Mouse (Mus musculus) gastrocnemius, postnatal 4 days (tissue): ENCODE measurements around the gene Bok. TPM values are rescaled to one million over a fixed set of nuclear protein-coding genes. Genes with fewer than 3 reads are reported as not detected.
"Not testable (repeated sequence)": the region's sequence is repeated elsewhere in the genome, so short reads cannot be mapped to it uniquely, and the experiment has no call there.

Experiments
- DNase-seq, 2 experiments: peaks; one replicate each; pipeline ENCODE4 v3.0.0; 2021 to 2022; ENCODE audit warnings: low spot score in 2 of 2, mixed read lengths in 2 of 2
- long read RNA-seq, 2 experiments: library from polyadenylated mRNA; stranded (forward); transcript quantifications; one replicate each; pipeline ENCODE4 v2.0.0; 2021
- total RNA-seq, 2 experiments: library from RNA; stranded (reverse); gene quantifications; 2 replicates each; pipeline ENCODE4 v1.2.3; 2021

The Bok gene
- total RNA-seq, result 10 to 100 TPM in 1 of 2 experiments, 1 to 10 TPM in 1; 9.4 to 11.4 TPM
- long read RNA-seq, experiment 1, transcript Bok-201 (5 exons, 1,468 nt), result major isoform, 19 of 33 reads
- long read RNA-seq, experiment 1, partial matches to known transcripts, result 13 of 33 reads
- long read RNA-seq, experiment 1, other reads (novel, unspliced or antisense), result 1 of 33 reads
- long read RNA-seq, experiment 2, transcript Bok-201 (5 exons, 1,468 nt), result major isoform, 15 of 24 reads
- long read RNA-seq, experiment 2, partial matches to known transcripts, result 8 of 24 reads
- long read RNA-seq, experiment 2, other reads (novel, unspliced or antisense), result 1 of 24 reads

DNA sequence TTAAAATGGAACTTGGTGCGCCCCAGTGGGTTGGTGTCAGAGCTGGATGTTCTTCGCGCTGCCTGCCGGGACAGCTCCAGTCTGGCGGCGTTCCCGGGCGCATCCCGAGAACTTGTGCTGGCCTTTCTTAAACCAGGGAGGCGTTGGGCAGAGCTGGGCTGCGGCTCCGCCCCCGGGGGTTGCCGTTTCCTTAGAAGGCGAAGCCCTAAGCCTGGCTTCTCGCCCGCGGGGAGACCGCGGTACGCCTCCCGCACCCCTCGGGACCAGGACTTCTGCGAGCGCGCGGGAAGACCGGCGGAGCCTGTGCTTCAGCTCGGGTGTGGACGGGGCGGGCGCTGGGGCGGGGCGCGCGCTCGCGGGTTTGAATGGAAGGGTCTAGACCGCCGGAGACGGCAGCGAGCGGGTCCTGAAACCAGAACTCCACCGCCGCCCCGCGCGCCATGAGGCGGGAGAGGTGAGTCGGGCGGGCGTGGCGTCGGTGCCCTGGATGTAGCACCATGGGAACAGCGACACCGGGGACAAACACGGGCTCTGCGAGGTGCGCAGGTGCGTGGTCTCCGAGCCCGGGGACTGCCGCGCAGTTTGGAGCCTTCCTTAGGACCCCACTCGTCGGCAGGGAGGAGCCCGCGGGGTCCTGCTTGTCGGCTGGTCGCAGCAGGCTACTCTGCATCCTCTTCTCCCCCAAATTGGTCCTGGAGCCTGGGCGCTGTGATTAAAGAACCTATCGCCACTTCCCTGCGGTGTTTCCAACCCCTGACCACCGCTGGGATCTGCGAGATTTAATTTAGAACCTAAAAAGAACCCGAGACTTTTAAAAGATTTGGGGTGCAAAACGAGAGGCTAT is at the start of gene Bok:
TSS of gene Bok (plus strand) at position 260 of the 844 bp plus-strand sequence.
- DNase-seq, result peak; percentile 71 to 83

DNA sequence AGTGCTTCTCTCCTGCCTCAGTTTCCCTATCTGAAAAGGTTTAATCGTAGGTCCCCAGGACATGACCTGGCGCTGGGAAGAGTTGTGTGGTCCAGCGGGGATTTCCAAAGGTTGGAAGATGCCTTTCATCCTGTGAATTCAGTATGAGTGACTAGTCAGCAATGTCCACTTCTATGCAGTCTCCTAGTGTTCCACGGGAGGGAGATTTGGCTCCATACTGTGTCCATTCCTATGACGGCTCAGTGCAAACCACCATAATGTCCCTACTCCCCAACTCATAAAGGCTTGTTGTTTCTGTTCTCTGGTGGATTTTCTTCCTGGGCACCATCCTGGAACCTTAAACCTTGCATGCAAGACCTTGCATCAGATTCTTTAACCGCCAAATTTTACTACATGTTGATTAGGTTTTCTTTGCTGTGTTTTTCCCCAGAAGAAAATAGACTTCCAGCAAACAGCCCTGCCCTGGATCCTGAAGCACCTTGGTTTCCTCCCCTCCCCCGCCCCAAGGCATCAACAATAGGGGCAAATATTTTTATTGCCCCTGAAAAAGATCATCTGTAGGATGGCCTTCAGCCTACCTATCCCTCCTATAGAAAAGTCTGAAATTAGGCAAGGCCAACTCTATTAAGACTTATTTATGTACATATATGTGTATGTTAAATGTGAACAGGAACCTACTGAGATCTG is 49.1 kb upstream of the Bok start:
- peak in 1 of 2 experiments; percentile 23 for DNase-seq

DNA sequence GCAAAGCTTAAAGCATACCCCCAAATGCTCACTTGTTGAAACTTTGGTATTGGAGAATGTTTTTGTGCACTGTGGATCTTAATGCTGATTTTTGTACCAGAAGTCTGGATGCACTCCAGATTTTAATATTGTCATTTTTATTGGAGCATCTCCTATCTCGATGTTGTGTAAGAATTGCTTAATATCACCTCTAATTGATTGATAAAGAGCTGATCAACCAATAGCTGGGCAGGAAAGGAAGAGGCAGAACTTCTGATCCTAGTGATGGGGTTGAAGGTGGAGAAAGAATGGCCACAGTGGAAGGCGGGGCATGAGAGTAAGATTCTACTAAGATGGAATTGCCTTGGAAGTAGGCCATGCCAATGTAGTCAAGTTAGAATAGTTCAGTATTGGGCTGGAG is 43.5 kb upstream of the Bok start:
- no peak for DNase-seq

DNA sequence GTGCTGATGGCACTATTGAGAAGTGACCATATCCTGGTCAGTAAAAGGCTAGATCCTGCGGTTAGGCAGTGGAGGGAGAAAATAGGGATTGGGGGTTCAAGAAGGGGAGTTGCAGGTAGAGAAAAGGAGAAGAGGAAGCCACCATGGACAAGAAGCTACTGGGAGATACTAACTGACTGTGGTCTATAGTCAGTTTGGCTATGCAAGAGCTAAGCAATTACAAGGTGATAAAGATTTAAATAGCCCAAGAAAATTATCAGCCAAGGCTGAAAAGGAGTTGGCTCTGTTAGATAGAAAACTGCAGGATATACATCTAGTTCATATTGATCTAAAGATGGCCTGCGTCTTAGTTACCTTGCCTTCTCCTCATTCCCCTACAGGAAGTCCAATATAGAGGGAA is 42.8 kb upstream of the Bok start:
- no peak for DNase-seq

DNA sequence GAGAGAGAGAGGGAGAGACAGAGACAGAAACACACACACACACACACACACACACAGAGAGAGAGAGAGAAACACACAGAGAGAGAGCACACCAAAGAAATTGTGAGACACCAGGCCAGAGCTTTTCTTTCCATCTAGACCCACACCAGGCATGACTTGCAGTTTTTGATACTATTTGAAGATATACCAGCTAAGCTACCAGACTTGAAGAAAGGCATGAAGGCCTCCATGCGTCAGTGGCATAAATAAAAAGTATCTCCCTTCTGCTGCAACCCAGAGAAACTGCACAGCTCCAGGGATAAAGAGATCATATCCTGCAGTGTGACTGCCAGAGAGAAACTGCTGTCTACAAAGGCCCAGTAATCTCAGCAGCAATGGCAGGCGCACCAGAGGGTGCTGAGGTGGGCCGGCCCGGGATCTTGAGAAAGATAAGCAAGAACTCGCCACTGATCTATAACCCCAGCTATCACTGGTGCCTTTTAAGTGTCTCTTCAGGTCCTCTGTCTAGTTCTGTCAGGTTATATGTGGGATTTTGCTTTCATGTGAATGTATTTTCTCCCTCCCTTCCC is 35.8 kb upstream of the Bok start:
- no peak for DNase-seq

DNA sequence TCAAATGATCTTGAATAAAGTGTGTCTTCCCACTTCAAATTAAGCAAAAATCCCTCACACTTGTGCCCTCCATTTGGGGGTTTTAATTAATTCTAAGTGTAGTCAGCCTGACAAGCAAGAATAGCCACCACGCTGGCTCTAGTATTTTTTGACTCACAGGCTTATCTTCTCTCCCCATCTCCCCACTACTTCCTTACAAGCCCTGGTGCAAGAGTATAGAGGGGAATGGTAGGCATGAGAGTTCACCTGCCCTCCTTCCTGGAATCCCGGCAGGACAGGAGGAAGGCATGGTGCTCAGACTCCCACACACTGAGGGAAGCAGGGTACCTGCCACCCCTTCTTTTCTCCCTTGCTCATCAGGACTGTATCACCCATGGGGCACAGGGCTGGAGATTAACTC is 31.2 kb upstream of the Bok start:
- DNase-seq, result no peak

DNA sequence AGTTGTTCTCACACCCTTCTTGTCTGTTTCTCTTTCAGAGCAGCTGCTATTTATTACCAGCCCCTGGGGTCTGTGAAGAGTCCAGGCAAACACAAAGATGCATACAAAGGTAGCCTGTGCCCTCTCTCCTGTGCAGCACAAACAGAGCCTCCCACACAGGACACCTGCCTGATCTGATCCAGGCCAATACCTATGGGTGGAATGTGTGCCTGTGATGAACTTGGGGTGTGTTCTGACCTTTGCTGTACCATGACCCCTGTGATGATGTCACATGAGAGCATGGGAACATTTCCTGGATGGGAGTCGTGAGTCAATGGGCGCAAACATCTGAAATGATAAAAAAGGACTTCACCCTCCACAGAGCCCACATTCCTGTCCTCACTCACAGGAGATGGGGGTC is 30.7 kb upstream of the Bok start:
- no peak for DNase-seq

DNA sequence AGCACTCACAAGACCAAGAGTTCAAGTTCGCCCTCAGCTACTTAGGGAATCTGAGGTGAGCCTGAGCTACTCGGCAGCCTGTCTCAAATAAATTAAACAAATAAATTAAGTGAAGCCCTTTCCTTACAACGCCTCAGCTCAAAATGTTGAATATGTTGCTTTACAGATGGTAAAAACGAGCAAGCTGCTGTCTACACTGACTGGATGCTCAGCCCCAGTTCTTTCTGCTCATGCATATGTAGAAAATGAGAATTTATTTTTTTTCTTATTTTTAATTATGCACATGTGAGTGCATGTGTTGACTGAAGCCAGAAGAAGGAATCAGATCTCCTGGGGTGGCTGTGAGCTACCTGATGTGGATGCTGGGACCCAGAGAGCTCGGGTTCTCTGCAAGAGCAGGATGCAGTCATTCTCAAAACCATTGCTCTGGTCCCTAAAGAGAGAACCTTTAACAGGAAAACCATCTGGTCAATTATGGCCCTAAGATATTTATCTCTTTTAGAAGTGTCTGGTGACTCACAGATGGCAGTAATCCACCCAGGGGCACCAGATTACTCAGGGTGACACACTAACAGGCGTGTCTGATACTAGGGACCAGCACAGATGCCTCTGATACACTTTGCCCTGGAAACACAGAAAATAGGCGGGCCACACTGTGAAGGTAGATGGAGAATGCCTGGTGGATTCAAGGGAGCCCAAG is 29.0 kb upstream of the Bok start:
- DNase-seq, result no peak

DNA sequence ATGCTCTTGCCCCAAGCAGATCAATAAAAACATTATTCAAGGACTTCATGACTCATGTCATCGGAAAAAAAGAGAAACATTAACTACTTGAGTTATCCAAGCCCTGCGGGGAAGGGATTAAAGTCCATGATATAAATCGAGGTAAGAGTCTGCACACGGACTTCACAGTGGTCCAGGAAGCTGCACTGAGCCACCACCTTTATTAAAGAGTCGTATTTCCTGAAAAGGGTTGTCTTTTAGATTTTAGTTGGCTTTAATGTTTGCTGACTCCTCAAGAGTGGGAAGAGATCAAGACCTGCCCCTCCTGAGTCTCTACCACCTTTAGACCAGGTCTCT is 28.5 kb upstream of the Bok start:
- no peak for DNase-seq

DNA sequence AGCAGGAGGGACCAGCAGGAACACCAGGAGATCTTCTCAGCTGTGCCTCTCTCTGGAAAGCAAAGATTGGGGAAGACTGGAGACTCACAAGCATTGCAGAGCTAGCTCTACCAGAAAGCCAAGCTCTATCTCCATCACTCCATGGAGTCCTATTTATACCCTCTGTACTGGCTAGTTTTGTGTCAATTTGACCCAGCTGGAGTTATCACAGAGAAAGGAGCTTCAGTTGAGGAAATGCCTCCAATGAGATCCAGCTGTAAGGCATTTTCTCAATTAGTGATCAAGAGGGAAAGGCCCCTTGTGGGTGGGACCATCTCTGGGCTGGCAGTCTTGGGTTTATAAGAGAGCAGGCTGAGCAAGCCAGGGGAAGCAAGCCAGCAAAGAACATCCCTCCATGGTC is 26.9 kb upstream of the Bok start, which contains the start of gene Stk25:
TSS of gene Stk25 (minus strand) at position 101 of the 400 bp plus-strand sequence.
- DNase-seq, result not testable (repeated sequence)

DNA sequence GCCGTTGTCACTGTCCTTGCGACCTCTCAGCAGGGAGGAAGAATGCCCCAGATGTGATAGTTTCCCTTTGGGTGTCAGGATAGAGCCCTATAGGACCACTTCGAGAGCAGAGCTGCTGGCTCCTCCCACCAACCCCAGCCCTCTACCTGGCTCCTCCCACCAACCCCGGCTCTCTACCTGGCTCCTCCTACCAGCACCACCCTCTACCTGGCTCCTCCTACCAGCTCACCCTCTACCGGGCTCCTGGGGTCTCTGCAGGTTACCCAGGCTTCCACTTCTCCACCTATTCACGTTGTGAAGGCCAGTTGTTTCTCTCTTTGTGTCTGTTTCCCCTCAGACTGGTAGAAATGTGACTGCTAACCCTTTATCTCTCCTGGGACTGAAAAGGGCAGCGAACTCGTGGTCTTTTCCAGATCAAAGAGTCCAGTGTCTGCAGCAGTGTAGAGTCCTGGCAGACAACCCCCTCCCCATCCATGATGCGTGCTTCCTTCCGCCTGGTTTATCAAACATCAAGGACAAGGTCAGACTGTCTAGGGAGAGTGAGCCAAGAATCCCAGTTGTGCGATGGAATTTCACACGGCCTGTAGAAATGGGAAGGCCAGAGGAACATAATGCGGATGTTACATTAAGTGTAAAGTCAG is 17.6 kb upstream of the Bok start:
- no peak for DNase-seq

DNA sequence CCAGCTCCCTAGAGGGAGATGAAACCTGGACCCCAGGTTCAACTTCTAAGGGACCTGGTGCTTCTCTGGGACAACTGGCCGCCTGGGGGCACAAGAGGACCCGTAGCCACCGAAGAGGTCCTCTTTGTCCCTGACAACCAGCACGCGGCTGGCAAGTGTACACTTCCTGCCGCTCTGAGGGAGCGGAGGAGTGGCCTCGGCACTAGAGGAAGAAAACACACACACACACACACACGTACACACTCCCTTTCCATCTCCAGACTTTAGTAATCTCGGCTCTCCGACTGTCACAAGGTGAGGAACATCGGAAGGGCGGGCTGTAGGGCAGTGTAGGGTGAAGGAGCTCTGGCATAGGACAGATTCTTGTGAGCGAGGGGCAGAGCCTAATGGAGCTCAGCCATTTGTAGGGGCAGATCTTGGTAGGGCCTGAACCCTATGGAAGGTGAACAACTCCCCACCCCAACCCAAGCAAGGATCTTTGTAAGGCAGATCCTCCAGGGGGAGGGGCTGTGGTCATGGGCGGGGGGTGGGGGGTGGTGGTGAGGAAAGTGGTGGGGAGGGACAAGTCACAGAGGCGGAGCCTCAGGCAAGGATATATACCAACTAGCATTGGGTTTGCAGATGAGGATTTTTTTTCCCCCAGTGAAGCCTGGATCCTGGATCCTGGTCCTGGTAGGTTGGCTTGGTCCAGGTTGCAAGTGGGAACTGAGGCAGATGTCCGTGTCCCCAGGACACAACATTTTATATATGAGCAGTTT is 16.5 kb upstream of the Bok start:
- peak; percentile 33 to 80 for DNase-seq

DNA sequence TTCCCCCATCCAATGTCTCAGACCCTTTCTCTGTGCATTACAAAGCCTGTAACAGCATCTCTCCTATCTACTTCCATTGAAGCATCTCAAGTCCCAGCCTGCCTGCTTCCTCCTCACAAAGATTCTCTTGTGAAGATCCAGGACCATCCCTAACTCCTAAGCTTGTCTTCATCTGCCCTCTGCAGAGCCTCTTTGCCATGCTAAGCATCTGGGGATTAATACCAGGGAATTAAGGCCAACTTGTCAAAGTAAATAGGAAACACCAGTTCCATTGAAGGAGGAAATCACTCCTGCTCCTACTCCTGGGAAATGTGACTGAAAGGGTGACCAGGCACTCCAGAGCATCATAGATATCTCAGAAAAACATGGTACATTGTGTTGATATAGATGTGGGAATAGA is 15.5 kb upstream of the Bok start:
- no peak for DNase-seq

DNA sequence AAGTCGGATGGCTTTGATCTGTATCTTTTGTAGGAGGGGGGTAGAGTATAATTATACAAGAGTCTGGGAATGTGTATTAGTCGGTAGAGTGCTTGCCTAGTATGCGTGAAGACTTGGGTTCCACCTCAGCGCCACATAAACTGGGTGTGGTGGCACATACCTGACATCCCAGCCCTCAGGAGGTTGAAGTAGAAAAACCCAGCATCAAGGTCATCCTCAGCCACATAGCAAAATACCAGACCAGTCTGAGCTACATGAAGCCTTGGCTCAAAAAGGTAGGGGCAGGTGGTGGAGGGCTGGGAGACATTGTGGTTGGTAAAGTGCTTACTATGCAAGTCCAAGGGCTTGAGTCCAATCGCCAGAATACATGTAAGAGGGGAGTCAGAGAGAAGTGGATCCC is 12.8 kb upstream of the Bok start:
- DNase-seq, result no peak

DNA sequence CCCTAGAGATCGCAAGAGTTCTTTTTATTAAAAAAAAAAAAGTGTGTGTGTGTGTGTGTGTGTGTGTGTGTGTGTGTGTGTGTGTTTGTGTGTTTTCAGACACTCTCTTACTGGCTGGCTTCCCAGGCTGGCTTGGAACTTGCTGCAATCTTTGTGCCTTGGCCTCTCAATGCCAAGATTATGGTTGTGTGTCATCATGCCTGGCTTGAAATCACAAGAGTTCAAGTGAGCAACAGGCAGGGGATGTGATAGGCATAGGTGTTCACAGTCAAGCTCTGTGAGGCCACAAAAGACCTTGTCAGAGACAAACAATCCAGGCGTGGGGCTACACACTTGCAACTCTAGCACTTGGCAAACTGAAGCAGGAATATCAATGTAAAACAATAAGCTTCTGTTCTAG is 7.1 kb upstream of the Bok start:
- peak in 1 of 2 experiments; percentile 36 for DNase-seq

DNA sequence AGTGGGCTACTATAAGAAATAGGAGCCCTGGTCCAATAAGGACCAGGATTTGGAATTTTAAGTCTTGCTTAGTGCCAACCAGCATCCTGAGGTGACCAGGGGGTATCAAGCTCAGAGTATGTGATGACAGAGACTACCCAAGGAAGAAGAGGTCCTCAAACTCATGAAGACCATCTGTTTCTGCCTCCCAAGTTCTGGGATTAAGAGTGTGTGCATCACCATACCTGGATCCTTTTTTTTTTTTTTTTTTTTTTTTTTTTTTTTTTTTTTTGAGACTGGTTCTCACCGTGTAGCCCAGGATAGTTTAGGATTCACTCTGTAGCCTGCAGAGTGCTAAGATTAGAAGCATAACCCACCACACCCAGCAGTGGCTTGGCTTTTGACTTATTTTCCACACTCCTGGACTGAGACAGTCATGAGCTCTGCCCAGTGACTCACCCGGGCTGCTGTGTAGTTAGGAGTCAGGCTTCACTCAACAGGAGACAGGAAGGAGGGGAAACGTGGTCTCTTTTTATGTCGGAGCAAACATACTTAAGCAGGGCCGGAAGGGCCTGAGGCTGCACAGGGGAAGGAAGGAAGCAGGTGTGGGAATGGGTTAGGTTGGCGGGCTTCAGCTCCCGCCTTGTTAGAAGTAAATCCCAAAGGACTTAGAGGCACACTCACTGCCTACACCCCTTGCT is 5.4 kb upstream of the Bok start:
- no peak for DNase-seq

DNA sequence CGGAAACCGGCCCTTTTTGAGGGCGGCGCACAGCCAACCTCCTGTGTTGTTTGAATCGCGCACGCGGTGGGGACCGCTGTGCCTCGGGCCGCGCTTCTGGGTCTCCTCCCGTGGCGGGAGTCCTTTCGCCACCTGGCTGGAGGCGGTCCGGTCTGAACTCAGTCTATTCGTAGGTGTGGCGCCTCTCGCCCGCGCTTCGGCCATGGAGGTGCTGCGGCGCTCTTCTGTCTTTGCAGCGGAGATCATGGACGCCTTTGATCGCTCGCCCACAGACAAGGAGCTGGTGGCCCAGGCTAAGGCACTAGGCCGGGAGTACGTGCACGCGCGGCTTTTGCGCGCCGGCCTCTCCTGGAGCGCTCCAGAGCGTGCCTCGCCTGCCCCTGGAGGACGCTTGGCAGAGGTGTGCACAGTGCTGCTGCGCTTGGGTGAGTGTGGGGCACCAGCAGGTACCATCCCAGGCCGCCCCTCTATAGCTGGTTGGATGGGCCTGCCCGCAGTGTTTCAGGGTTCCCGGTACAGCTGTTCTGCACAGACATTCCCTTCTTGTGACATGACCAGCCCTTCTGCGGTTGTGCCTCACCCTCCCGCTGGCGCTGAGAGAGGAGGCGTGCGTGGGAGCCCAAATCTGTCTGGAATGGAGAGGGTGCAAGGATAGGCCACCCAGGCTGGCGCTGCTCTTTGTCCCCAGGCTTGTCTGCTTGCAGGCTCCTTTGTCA is 943 bp downstream of the Bok start:
- DNase-seq, result peak in 1 of 2 experiments; percentile 47

DNA sequence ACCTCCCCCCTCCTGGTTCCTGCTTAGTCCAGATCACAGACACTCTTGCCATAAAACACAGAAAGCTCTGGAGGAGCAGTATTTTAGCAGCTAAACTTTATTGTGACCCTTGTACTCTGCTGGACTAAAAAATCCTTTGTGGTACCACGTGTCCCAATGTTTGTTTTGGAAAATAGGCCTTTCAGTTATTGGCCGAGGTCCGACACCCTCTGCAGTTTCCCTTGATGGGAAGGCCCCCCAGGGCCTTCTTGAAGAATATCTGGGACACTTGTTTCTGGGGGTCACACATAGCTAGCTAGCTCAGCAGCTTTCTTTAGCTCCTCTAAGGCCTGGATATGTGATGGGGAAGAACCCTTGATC is 1.5 kb downstream of the Bok start:
- DNase-seq, result no peak

DNA sequence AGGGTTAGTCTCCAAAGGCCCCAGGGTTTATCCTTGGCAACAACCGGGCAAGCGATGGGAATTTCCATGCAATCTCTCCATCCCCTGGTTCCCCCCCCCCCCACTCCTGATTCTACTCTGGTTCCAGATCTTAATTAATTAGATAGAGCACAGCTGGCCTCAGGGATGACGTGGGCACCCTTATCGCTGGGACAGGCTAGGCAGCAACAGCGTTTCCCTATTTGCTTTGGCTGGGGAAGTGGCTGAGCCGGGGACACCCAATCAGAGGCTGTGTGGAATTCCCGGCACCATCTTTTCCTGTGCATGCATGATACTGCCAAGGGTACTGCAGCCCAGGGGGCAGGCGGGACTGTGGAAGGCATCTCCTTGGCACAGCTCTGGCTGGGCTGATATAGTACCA is 2.7 kb downstream of the Bok start:
- DNase-seq, result no peak
